Mouse (Mus musculus): Measurements from ENCODE around the gene Aasdh. TPM values are rescaled to one million over a fixed set of nuclear protein-coding genes. Genes with fewer than 3 reads are reported as not detected.

Aasdh gene
- polyA plus RNA-seq, 1 experiment = 15.1 TPM

- no peak for DNase-seq
- H3K4me3 ChIP-seq (ENCODE audit: insufficient read depth, low read depth, low read length) = no peak overlapping the region
- 88% methylated on average over 3 of the region's 3 CpGs for WGBS
- H3K27ac ChIP-seq (ENCODE audit: insufficient read depth, low read depth, low read length) = no peak overlapping the region
- H3K4me1 ChIP-seq (ENCODE audit: control insufficient read depth, insufficient read depth, low read length) = peaks cover 4% of the 10 kb centered on the region; the same call in 1 of the 2 replicates
- H3K36me3 ChIP-seq (ENCODE audit: control insufficient read depth, insufficient read depth, low read length) = peaks cover 5% of the 10 kb centered on the region; the same call in 1 of the 2 replicates
- TF ChIP-seq POLR2A (IDR thresholded peaks at IDR 0.05; ENCODE audit: low read depth, low read length) (no peak), CTCF (conservative IDR thresholded peaks at IDR 0.05; ENCODE audit: insufficient read depth, insufficient read length, low read depth, low read length) (no peak)
- no peaks in the 10 kb centered on the region for H3K27me3 ChIP-seq (replicated peaks; ENCODE audit: control insufficient read depth, insufficient read depth, low read length)
Measured at GRCm38 (mm10) chr5:76910807-76911206, 5.5 kb upstream of the Aasdh start.

- Histone ChIP-seq H3K27ac (ENCODE audit: insufficient read depth, low read depth, low read length) (peak overlapping the region; percentile 95), H3K4me3 (ENCODE audit: insufficient read depth, low read depth, low read length) (peak overlapping the region; percentile 82), H3K36me3 (ENCODE audit: control insufficient read depth, insufficient read depth, low read length) (no peaks in the 10 kb centered on the region; the same call in 1 of the 2 replicates), H3K27me3 (replicated peaks; ENCODE audit: control insufficient read depth, insufficient read depth, low read length) (no peaks in the 10 kb centered on the region), H3K4me1 (ENCODE audit: control insufficient read depth, insufficient read depth, low read length) (peaks cover 4% of the 10 kb centered on the region; the same call in 1 of the 2 replicates)
- DNase-seq = no peak
- no peak for TF ChIP-seq CTCF (conservative IDR thresholded peaks at IDR 0.05; ENCODE audit: insufficient read depth, insufficient read length, low read depth, low read length)
- TF ChIP-seq POLR2A (IDR thresholded peaks at IDR 0.05; ENCODE audit: low read depth, low read length) = no peak
- 44% methylated on average over 3 of the region's 3 CpGs for WGBS
Measured at GRCm38 (mm10) chr5:76906155-76906499, 813 bp upstream of the Aasdh start.

GRCm38 (mm10) chr5:76904713-76905404, 455 bp downstream of the Aasdh start:
- WGBS = under 1% methylated on average over 19 of the region's 19 CpGs
- Histone ChIP-seq H3K36me3 (ENCODE audit: control insufficient read depth, insufficient read depth, low read length) (no peaks in the 10 kb centered on the region; the same call in 1 of the 2 replicates), H3K27me3 (replicated peaks; ENCODE audit: control insufficient read depth, insufficient read depth, low read length) (no peaks in the 10 kb centered on the region), H3K4me3 (ENCODE audit: insufficient read depth, low read depth, low read length) (peak overlapping the region; percentile 82), H3K27ac (ENCODE audit: insufficient read depth, low read depth, low read length) (peak overlapping the region; percentile 41; the same call in 1 of the 2 replicates), H3K4me1 (ENCODE audit: control insufficient read depth, insufficient read depth, low read length) (peaks cover 4% of the 10 kb centered on the region; the same call in 1 of the 2 replicates)
- TF ChIP-seq CTCF (conservative IDR thresholded peaks at IDR 0.05; ENCODE audit: insufficient read depth, insufficient read length, low read depth, low read length) = no peak
- no peak for TF ChIP-seq POLR2A (IDR thresholded peaks at IDR 0.05; ENCODE audit: low read depth, low read length)
- DNase-seq = no peak

GRCm38 (mm10) chr5:76902131-76902530, 3.2 kb downstream of the Aasdh start:
- TF ChIP-seq POLR2A (IDR thresholded peaks at IDR 0.05; ENCODE audit: low read depth, low read length) (no peak), CTCF (conservative IDR thresholded peaks at IDR 0.05; ENCODE audit: insufficient read depth, insufficient read length, low read depth, low read length) (no peak)
- H3K36me3 ChIP-seq (ENCODE audit: control insufficient read depth, insufficient read depth, low read length) = no peaks in the 10 kb centered on the region; the same call in 1 of the 2 replicates
- H3K27ac ChIP-seq (ENCODE audit: insufficient read depth, low read depth, low read length) = no peak overlapping the region
- H3K4me3 ChIP-seq (ENCODE audit: insufficient read depth, low read depth, low read length) = no peak overlapping the region
- no peak for DNase-seq
- H3K27me3 ChIP-seq (replicated peaks; ENCODE audit: control insufficient read depth, insufficient read depth, low read length) = no peaks in the 10 kb centered on the region
- peaks cover 4% of the 10 kb centered on the region; the same call in 1 of the 2 replicates for H3K4me1 ChIP-seq (ENCODE audit: control insufficient read depth, insufficient read depth, low read length)
- WGBS = 76% methylated on average over 4 of the region's 4 CpGs

- Histone ChIP-seq H3K4me1 (ENCODE audit: control insufficient read depth, insufficient read depth, low read length) (no peaks in the 10 kb centered on the region), H3K4me3 (ENCODE audit: insufficient read depth, low read depth, low read length) (no peak overlapping the region), H3K27ac (ENCODE audit: insufficient read depth, low read depth, low read length) (no peak overlapping the region), H3K36me3 (ENCODE audit: control insufficient read depth, insufficient read depth, low read length) (no peaks in the 10 kb centered on the region; the same call in 1 of the 2 replicates), H3K27me3 (replicated peaks; ENCODE audit: control insufficient read depth, insufficient read depth, low read length) (no peaks in the 10 kb centered on the region)
- no peak for DNase-seq
- TF ChIP-seq POLR2A (IDR thresholded peaks at IDR 0.05; ENCODE audit: low read depth, low read length) (no peak), CTCF (conservative IDR thresholded peaks at IDR 0.05; ENCODE audit: insufficient read depth, insufficient read length, low read depth, low read length) (no peak)
- 81% methylated on average over 2 of the region's 2 CpGs for WGBS
Measured at GRCm38 (mm10) chr5:76893084-76893483, 12.2 kb downstream of the Aasdh start.

- DNase-seq = no peak
- no peak overlapping the region for H3K4me3 ChIP-seq (ENCODE audit: insufficient read depth, low read depth, low read length)
- TF ChIP-seq CTCF (conservative IDR thresholded peaks at IDR 0.05; ENCODE audit: insufficient read depth, insufficient read length, low read depth, low read length) = no peak
- no peak for TF ChIP-seq POLR2A (IDR thresholded peaks at IDR 0.05; ENCODE audit: low read depth, low read length)
- no peak overlapping the region for H3K27ac ChIP-seq (ENCODE audit: insufficient read depth, low read depth, low read length)
- H3K27me3 ChIP-seq (replicated peaks; ENCODE audit: control insufficient read depth, insufficient read depth, low read length) = no peaks in the 10 kb centered on the region
- WGBS = 73% methylated on average over 2 of the region's 2 CpGs
- H3K4me1 ChIP-seq (ENCODE audit: control insufficient read depth, insufficient read depth, low read length) = no peaks in the 10 kb centered on the region
- H3K36me3 ChIP-seq (ENCODE audit: control insufficient read depth, insufficient read depth, low read length) = no peaks in the 10 kb centered on the region; the same call in 1 of the 2 replicates
Measured at GRCm38 (mm10) chr5:76892608-76893007, 12.7 kb downstream of the Aasdh start.

- no peak for DNase-seq
- peaks cover 2% of the 10 kb centered on the region for H3K36me3 ChIP-seq (ENCODE audit: control insufficient read depth, insufficient read depth, low read length)
- no peak overlapping the region for H3K27ac ChIP-seq (ENCODE audit: insufficient read depth, low read depth, low read length)
- H3K4me3 ChIP-seq (ENCODE audit: insufficient read depth, low read depth, low read length) = no peak overlapping the region
- no peaks in the 10 kb centered on the region for H3K4me1 ChIP-seq (ENCODE audit: control insufficient read depth, insufficient read depth, low read length)
- H3K27me3 ChIP-seq (replicated peaks; ENCODE audit: control insufficient read depth, insufficient read depth, low read length) = no peaks in the 10 kb centered on the region
- TF ChIP-seq CTCF (conservative IDR thresholded peaks at IDR 0.05; ENCODE audit: insufficient read depth, insufficient read length, low read depth, low read length) (no peak), POLR2A (IDR thresholded peaks at IDR 0.05; ENCODE audit: low read depth, low read length) (no peak)
- 92% methylated on average over 2 of the region's 2 CpGs for WGBS
Measured at GRCm38 (mm10) chr5:76887011-76887410, 18.3 kb downstream of the Aasdh start.

Data from kidney, adult 2 months (tissue).